Mouse (Mus musculus) ovary, postnatal 14 days (tissue): ENCODE data around the gene Crls1.

Experiments used
- DNase-seq: peaks from one replicate; pipeline ENCODE4 v3.0.0; 2022; ENCODE audit warnings: low spot score

Gene Crls1

DNA sequence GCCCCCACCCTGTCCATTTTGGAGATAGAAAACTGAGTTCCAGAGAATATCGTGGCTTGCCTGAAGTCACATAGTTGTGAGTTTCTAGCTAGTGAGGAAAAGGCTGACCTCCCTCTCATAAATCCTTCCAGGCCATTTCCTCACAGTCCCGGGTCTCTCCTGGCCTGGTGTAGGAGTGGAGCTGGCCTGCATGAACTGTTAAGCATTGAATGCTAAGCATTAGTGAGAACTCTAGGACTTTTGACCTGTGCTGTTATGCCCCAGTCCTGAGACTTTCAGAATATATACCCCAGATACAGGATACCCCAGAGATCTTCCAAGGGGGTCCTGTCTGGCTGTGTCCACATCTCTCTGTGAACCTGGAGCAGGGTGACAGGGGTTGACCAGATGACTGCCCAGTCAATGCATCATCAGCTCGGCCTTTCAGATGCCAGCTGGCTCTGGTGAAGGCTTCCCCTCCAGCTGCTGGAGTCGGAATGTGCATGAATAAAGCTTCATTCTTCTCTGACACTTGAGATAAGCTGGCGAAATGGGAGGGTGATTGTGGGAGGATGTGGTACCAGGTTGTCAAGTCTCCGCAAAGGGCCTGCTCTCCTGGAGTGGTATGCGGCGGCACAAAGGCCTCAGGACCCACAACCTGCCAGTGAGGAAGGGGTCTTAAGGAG lies 38.0 kb downstream of the Crls1 start:
- DNase-seq = no peak

DNA sequence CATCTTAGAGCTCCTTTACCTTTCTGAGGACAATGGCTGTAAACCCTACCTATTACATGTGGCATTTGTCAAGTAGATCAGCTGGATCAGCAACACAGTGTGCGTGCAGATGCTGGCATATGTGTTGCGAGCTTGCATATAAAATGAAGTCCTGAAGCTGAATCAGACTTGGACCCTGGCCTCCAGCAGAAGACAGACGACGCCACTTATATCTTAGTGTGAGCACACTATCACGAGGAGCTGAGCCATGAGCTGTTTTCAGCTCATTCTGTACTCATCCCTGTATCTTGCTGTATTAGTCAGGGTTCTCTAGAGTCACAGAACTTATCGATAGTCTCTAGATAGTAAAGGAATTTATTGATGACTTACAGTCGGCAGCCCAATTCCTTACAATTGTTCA lies 38.8 kb downstream of the Crls1 start:
- no peak for DNase-seq

DNA sequence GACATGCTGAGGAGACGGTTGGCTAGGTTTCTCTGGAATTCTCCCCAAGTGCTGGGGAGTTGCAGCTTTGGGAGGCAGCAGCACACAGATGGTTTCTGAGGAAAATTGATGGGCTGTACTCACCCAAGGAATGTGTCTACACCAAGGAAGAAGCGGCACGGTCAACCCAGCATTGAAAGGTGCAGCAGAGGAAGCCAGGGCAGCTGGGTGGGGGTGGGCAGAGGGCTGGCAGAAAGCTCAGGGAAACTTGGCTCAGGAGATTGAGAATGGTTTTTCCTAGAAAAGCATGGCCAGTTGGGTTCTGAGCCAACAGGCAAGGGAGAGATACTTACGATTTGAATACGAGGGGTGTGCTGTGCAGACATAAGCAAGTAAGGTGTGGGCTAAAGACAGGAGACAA lies 47.4 kb downstream of the Crls1 start:
- no peak for DNase-seq

DNA sequence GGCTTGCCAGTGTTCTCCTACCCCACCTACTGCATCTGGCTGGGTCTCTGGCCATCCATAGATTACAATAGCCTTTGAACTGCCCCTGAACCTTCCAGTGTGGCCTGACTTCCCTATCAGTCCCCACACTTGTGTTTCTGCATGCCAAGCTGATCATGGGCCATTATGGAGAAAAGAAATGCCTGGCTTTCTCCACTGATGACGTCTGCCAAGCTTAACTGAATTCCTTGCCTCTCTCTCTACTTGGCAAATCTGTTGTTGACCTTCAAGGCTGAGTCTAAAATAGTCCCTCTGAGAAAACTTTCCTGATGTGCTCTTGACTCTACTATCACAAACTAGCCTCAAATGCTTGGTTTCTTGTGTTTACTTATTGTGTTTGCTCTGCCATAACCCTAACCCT lies 51.7 kb downstream of the Crls1 start:
- DNase-seq = no peak

DNA sequence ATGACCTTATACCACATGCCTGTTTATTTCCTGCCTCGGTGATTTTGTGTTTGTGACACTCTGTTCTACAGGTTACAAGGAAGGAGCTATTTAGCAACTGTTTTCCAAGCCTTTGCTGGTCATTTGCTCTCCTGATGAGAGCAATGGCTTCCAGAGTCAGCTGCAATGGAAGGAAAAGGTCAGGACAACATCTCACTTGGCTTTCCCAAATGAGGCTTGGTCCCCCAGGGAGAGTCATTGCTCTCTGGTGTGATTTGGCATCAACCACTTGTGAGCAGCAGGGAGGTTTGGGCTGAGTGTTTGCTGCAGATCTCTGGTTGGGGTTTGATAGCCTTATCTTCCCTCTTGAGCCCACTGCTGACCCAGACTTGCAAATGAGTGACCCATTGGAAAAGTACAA lies 54.1 kb downstream of the Crls1 start:
- DNase-seq = no peak

DNA sequence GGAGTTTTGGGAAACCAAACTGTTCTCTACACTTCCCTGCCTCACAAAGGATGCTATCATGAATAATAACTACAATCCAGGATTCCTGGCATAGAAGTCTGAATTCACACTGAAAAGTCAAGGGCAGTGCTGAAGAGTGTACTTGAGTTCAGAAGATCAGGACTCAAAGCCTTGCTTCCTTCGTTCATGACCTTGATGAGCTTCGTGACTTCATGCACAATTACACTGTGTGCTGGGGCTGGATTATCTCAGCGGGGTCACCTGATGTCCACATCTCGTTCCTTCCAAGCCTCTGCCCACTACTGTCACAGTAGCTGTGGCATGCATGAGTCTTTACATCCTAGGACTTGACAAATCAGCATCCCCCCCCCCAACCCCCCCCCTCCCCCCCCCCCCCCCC lies 55.2 kb downstream of the Crls1 start:
- no peak for DNase-seq

DNA sequence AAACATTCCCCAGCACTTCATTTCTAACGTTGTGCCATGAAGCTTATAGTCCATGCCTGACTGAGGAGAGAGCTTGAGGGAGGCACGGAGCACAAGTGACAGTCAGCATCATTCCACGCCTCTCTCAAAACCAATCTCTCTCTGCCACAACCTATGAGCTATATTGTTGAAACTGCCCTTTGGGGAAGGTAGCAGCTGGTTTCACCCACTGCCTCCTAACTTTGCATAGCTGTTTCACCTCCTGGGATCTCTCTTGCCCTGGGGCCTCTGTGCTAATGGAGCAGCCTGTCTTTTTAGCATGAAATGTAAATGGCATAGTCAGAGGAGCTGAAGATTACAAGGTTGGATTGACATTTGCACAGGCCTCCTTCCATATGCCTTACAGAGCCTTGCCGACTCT lies 55.6 kb downstream of the Crls1 start:
- no peak for DNase-seq

DNA sequence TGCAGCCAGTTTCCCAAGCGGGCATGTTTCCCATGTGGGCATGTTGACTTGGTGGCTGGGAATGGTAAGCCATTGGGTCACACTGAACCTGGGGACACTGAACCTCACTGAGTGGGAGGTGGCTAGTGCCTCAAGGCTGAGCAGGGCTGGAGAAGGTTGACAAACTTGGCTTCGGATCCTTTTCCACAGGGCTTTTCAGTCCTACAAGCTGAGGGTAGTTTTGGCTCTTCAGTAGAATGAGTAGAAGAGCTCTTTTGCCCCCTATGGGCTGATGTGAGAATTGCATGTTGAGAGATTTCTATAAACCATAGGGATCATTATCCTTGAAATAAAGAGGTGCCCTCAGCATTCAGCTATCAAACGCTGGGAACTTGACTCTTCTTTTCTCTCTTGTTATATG lies 57.0 kb downstream of the Crls1 start:
- peak; percentile 53 for DNase-seq

DNA sequence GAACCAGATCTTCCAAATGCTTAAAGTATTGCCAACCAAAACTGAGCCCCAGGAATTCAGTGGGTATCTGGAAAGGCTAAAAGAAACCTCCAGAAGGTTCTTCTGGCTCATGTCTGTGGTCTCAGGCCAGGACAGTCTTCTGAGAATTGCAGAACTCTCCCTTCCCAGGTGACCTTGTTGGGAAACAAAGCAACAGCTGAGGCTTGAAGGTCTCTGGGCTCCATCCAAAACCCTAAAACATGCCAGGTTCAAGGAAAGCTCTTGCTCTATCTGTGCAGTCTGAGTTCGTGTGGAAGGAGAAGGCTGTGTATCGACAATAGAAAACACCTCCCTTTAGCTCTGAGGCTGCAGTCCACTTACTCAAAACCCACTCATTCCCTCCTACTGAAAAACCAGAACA lies 58.5 kb downstream of the Crls1 start:
- DNase-seq = no peak

DNA sequence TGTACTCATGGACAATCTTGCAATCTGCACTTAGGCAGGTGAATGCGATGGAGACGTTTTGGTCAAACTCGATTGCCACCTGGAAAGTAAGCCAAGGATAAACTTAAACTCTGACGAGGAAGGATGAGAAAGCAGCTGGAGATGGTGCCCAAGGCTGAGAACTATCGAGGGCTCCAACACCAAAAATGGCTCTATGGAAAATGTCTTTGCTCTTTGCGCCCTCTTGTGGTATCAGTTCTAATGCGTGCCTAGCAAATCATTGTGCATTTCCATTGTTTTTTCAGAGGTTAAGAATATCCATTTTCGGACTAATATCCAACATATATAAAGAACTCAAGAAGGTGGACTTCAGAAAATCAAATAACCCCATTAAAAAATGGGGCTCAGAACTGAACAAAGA lies 60.3 kb downstream of the Crls1 start:
- DNase-seq = peak; percentile 30

DNA sequence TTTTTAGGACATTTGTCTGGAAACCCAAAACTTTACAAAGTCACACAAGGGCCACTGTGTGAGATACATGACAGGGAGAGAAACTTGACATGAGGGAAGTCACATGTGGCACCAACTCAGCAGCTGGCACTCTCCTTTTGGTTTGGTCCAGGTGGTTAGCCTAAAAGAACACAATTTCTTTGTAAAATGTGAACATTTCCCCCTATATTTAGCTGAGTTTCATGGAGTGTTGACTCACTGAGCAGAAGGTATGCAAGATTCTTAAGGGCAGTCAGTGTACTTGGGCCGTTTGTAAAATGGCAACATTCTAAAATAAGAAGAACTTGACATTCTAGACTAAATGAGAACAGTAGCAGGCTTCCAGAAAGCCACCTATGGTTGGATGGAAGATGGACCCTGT lies 68.3 kb downstream of the Crls1 start:
- DNase-seq = no peak
